Mouse (Mus musculus): ENCODE results near the gene Zfp683. TPM values are rescaled to one million over a fixed set of nuclear protein-coding genes. Genes with fewer than 3 reads are reported as not detected.
A peak's percentile ranks its signal among the peaks of the same experiment; 100 is the strongest.

Gene Zfp683
- total and polyA plus RNA-seq, 2 experiments from 2014 or later: not detected

DNA sequence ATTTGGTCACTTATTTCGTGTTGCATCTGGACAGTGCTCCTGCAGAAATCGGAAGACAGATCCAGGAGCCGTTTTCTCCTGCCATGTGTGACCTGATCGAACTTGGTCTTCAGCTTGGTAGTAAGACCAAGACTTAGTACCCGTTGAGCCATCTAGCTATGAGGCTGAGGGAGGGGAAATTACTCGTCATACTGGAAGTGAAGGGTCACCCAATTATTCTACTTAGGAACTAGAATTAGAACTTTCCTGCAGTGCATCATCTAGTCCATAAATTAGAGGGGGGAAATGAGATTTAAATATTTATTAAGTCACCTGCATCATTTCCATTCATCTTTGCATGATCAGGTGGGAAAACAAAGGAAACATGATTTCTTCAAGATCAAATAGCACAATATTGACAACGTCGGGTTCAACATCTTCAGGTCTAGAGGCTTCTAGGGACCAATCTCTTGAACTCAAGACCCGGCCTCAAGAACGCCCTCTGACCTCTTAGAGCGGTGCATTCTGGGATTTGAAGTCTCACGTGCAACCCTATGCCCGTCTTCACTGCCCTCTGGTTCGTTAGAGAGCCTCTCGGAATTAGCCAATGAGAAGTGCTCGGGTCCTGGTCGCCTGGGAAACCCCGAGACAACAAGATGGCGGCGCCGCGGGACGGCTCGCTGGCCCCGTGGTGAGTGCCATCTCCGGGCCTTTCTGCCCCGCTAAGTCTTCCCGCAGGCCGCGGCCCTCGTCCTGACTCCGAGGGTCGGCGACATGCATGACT, 48.5 kb downstream of the Zfp683 start, which contains the start of gene Ubxn11:
TSS of gene Ubxn11 (plus strand) at position 592 of the 763 bp plus-strand sequence.
- peak; percentile 98 for ATAC-seq (ENCODE audit: insufficient read depth, low read depth)
- Histone ChIP-seq H3K27ac (ENCODE audit: low read depth) (no peak within 1 kb of the TSS), H3K9me3 (replicated peaks; ENCODE audit: control insufficient read depth, low read length) (no peaks in the 10 kb centered on the region), H3K4me3 (ENCODE audit: low read depth, low read length) (peak within 1 kb of the TSS; percentile 64), H3K9ac (replicated peaks; ENCODE audit: low read depth, low read length) (peak within 1 kb of the TSS; percentile 39; the same call in 1 of the 2 replicates), H3K4me2 (ENCODE audit: low read depth, low read length) (peak within 1 kb of the TSS; percentile 79), H3K4me1 (ENCODE audit: control insufficient read depth, insufficient read depth) (peaks cover 4% of the 10 kb centered on the region; the same call in 1 of the 2 replicates), H3K36me3 (replicated peaks; ENCODE audit: control insufficient read depth, insufficient read depth, low read length) (no peaks in the 10 kb centered on the region), H3K27me3 (ENCODE audit: control insufficient read depth, insufficient read depth, low read length) (no peaks in the 10 kb centered on the region)
- WGBS: 19% methylated on average over 34 of the region's 34 CpGs
- peak; percentile 90 for DNase-seq (ENCODE audit: low spot score)
- TF ChIP-seq CTCF (IDR thresholded peaks at IDR 0.05; ENCODE audit: low read depth) (no peak), EP300 (IDR thresholded peaks at IDR 0.05; ENCODE audit: low read depth) (no peak)

GRCm38 (mm10) chr4:134102742-134103119, 49.1 kb downstream of the Zfp683 start:
- no peak for DNase-seq (ENCODE audit: low spot score)
- Histone ChIP-seq H3K9me3 (replicated peaks; ENCODE audit: control insufficient read depth, low read length) (no peaks in the 10 kb centered on the region), H3K4me2 (ENCODE audit: low read depth, low read length) (peak overlapping the region; percentile 79), H3K9ac (replicated peaks; ENCODE audit: low read depth, low read length) (peak overlapping the region; percentile 39; the same call in 1 of the 2 replicates), H3K36me3 (replicated peaks; ENCODE audit: control insufficient read depth, insufficient read depth, low read length) (no peaks in the 10 kb centered on the region), H3K4me3 (ENCODE audit: low read depth, low read length) (peak overlapping the region; percentile 64), H3K4me1 (ENCODE audit: control insufficient read depth, insufficient read depth) (peaks cover 4% of the 10 kb centered on the region; the same call in 1 of the 2 replicates), H3K27me3 (ENCODE audit: control insufficient read depth, insufficient read depth, low read length) (no peaks in the 10 kb centered on the region), H3K27ac (ENCODE audit: low read depth) (no peak overlapping the region)
- 4% methylated on average over 21 of the region's 21 CpGs for WGBS
- peak; percentile 13; the same call in 1 of the 2 replicates for ATAC-seq (ENCODE audit: insufficient read depth, low read depth)
- TF ChIP-seq CTCF (IDR thresholded peaks at IDR 0.05; ENCODE audit: low read depth) (no peak), EP300 (IDR thresholded peaks at IDR 0.05; ENCODE audit: low read depth) (no peak)

DNA sequence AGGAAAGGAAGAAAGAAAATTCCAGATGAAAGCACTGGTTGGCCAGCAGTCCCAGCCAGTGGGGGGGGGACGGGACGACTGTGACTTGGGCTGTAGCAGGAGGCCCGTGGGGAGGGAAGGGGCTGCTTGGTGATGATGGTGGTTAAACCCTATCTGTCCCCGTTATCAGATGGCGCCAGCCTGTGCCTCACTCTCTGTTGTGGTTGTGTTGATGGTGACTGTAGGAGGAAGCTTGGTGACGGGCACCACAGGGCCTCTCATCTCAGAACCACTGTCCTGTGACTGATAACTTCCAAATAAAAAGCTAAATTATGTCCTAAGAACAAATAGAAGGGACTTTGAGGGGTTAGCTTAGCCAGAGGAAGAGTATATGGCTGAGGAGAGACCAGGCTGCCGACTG, 52.5 kb downstream of the Zfp683 start:
- 58% methylated on average over 7 of the region's 7 CpGs for WGBS
- Histone ChIP-seq H3K9me3 (replicated peaks; ENCODE audit: control insufficient read depth, low read length) (no peaks in the 10 kb centered on the region), H3K27me3 (ENCODE audit: control insufficient read depth, insufficient read depth, low read length) (no peaks in the 10 kb centered on the region), H3K27ac (ENCODE audit: low read depth) (no peak overlapping the region), H3K4me1 (ENCODE audit: control insufficient read depth, insufficient read depth) (peaks cover 4% of the 10 kb centered on the region; the same call in 1 of the 2 replicates), H3K36me3 (replicated peaks; ENCODE audit: control insufficient read depth, insufficient read depth, low read length) (no peaks in the 10 kb centered on the region), H3K9ac (replicated peaks; ENCODE audit: low read depth, low read length) (no peak overlapping the region), H3K4me2 (ENCODE audit: low read depth, low read length) (no peak overlapping the region), H3K4me3 (ENCODE audit: low read depth, low read length) (no peak overlapping the region)
- ATAC-seq (ENCODE audit: insufficient read depth, low read depth): no peak
- no peak for DNase-seq (ENCODE audit: low spot score)
- TF ChIP-seq CTCF (IDR thresholded peaks at IDR 0.05; ENCODE audit: low read depth) (no peak), EP300 (IDR thresholded peaks at IDR 0.05; ENCODE audit: low read depth) (no peak)

GRCm38 (mm10) chr4:134107730-134108129, 54.1 kb downstream of the Zfp683 start:
- Histone ChIP-seq H3K27me3 (ENCODE audit: control insufficient read depth, insufficient read depth, low read length) (no peaks in the 10 kb centered on the region), H3K9ac (replicated peaks; ENCODE audit: low read depth, low read length) (no peak overlapping the region), H3K27ac (ENCODE audit: low read depth) (no peak overlapping the region), H3K36me3 (replicated peaks; ENCODE audit: control insufficient read depth, insufficient read depth, low read length) (no peaks in the 10 kb centered on the region), H3K9me3 (replicated peaks; ENCODE audit: control insufficient read depth, low read length) (no peaks in the 10 kb centered on the region), H3K4me3 (ENCODE audit: low read depth, low read length) (no peak overlapping the region), H3K4me1 (ENCODE audit: control insufficient read depth, insufficient read depth) (peaks cover 3% of the 10 kb centered on the region; the same call in 1 of the 2 replicates), H3K4me2 (ENCODE audit: low read depth, low read length) (no peak overlapping the region)
- ATAC-seq (ENCODE audit: insufficient read depth, low read depth): no peak
- WGBS: 80% methylated on average over 7 of the region's 7 CpGs
- DNase-seq (ENCODE audit: low spot score): no peak
- no peak for TF ChIP-seq CTCF (IDR thresholded peaks at IDR 0.05; ENCODE audit: low read depth)
- no peak for TF ChIP-seq EP300 (IDR thresholded peaks at IDR 0.05; ENCODE audit: low read depth)

DNA sequence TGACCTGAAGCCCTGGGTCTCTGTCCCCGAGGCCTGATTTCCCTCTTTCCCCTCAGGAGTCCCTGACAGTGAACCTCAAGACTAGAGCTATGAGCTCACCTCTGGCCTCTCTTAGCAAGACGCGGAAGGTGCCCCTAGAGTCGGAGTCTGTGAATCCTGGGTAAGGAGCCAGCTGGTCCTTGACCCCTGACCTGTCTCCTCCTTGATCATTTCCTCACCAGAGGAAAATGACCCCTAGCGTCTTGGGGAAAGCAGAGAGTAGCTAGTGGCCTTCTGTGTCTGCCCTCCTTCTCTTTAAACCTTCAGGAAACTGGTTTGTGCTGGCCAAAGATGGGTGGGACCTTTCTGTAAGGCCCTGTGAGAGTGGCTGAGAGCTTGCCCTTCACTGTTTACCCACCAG, 54.6 kb downstream of the Zfp683 start:
- no peaks in the 10 kb centered on the region for H3K4me1 ChIP-seq (ENCODE audit: control insufficient read depth, insufficient read depth)
- DNase-seq (ENCODE audit: low spot score): no peak
- no peak for ATAC-seq (ENCODE audit: insufficient read depth, low read depth)
- no peak overlapping the region for H3K4me2 ChIP-seq (ENCODE audit: low read depth, low read length)
- H3K9me3 ChIP-seq (replicated peaks; ENCODE audit: control insufficient read depth, low read length): no peaks in the 10 kb centered on the region
- no peaks in the 10 kb centered on the region for H3K27me3 ChIP-seq (ENCODE audit: control insufficient read depth, insufficient read depth, low read length)
- WGBS: 47% methylated on average over 5 of the region's 5 CpGs
- no peak for TF ChIP-seq CTCF (IDR thresholded peaks at IDR 0.05; ENCODE audit: low read depth)
- TF ChIP-seq EP300 (IDR thresholded peaks at IDR 0.05; ENCODE audit: low read depth): no peak
- H3K9ac ChIP-seq (replicated peaks; ENCODE audit: low read depth, low read length): no peak overlapping the region
- H3K36me3 ChIP-seq (replicated peaks; ENCODE audit: control insufficient read depth, insufficient read depth, low read length): no peaks in the 10 kb centered on the region
- no peak overlapping the region for H3K4me3 ChIP-seq (ENCODE audit: low read depth, low read length)
- H3K27ac ChIP-seq (ENCODE audit: low read depth): no peak overlapping the region

Other genes with a start within 250 kb of the Zfp683 start
- 8.0 and 16.9 TPM in 2 replicates for gene Rps6ka1, start 166.0 kb upstream of the Zfp683 start, total RNA-seq (2014; rRNA removed; ENCODE audit: low replicate concordance)
- 5.9 and 6.8 TPM in 2 replicates for gene Rps6ka1, start 166.0 kb upstream of the Zfp683 start, polyA plus RNA-seq (2015; fragmentation: Nextera tagmentation; extraction: Ambion mirVana)
- gene Hmgn2, start 85.2 kb upstream of the Zfp683 start, total RNA-seq (2014; rRNA removed; ENCODE audit: low replicate concordance): 197 and 271 TPM in 2 replicates
- gene Hmgn2, start 85.2 kb upstream of the Zfp683 start, polyA plus RNA-seq (2015; fragmentation: Nextera tagmentation; extraction: Ambion mirVana): 867 and 901 TPM in 2 replicates
- gene Dhdds, start 52.9 kb upstream of the Zfp683 start, total RNA-seq (2014; rRNA removed; ENCODE audit: low replicate concordance): 38.4 and 39.8 TPM in 2 replicates
- 25.8 and 28.5 TPM in 2 replicates for gene Dhdds, start 52.9 kb upstream of the Zfp683 start, polyA plus RNA-seq (2015; fragmentation: Nextera tagmentation; extraction: Ambion mirVana)
- gene Lin28a, start 35.0 kb upstream of the Zfp683 start, total RNA-seq (2014; rRNA removed; ENCODE audit: low replicate concordance): not detected in 2 replicates
- 0.10 TPM in 1 of 2 replicates, not detected in the other for gene Lin28a, start 35.0 kb upstream of the Zfp683 start, polyA plus RNA-seq (2015; fragmentation: Nextera tagmentation; extraction: Ambion mirVana)
- gene Crybg2, start 7.0 kb downstream of the Zfp683 start, total RNA-seq (2014; rRNA removed; ENCODE audit: low replicate concordance): 0.08 and 6.6 TPM in 2 replicates
- gene Crybg2, start 7.0 kb downstream of the Zfp683 start, polyA plus RNA-seq (2015; fragmentation: Nextera tagmentation; extraction: Ambion mirVana): 0.11 TPM in 1 of 2 replicates, not detected in the other
- gene Cd52, start 41.2 kb downstream of the Zfp683 start, total RNA-seq (2014; rRNA removed; ENCODE audit: low replicate concordance): 10.5 TPM in 1 of 2 replicates, not detected in the other
- gene Cd52, start 41.2 kb downstream of the Zfp683 start, polyA plus RNA-seq (2015; fragmentation: Nextera tagmentation; extraction: Ambion mirVana): 9.3 and 10.5 TPM in 2 replicates
- not detected in 2 replicates for gene Ubxn11, start 48.7 kb downstream of the Zfp683 start, total RNA-seq (2014; rRNA removed; ENCODE audit: low replicate concordance)
- 0.97 and 1.2 TPM in 2 replicates for gene Ubxn11, start 48.7 kb downstream of the Zfp683 start, polyA plus RNA-seq (2015; fragmentation: Nextera tagmentation; extraction: Ambion mirVana)
- gene Sh3bgrl3, start 75.0 kb downstream of the Zfp683 start, total RNA-seq (2014; rRNA removed; ENCODE audit: low replicate concordance): 49.7 and 67.6 TPM in 2 replicates
- gene Sh3bgrl3, start 75.0 kb downstream of the Zfp683 start, polyA plus RNA-seq (2015; fragmentation: Nextera tagmentation; extraction: Ambion mirVana): 140 and 150 TPM in 2 replicates
- 24.2 and 30.6 TPM in 2 replicates for gene Cep85, start 133.3 kb downstream of the Zfp683 start, total RNA-seq (2014; rRNA removed; ENCODE audit: low replicate concordance)
- gene Cep85, start 133.3 kb downstream of the Zfp683 start, polyA plus RNA-seq (2015; fragmentation: Nextera tagmentation; extraction: Ambion mirVana): 27.4 and 29.7 TPM in 2 replicates
- gene Gm7534, start 149.2 kb downstream of the Zfp683 start, total RNA-seq (2014; rRNA removed; ENCODE audit: low replicate concordance): not detected in 2 replicates
- gene Gm7534, start 149.2 kb downstream of the Zfp683 start, polyA plus RNA-seq (2015; fragmentation: Nextera tagmentation; extraction: Ambion mirVana): not detected in 2 replicates
- not detected in 2 replicates for gene Catsper4, start 173.5 kb downstream of the Zfp683 start, total RNA-seq (2014; rRNA removed; ENCODE audit: low replicate concordance)
- not detected in 2 replicates for gene Catsper4, start 173.5 kb downstream of the Zfp683 start, polyA plus RNA-seq (2015; fragmentation: Nextera tagmentation; extraction: Ambion mirVana)
- gene Cnksr1, start 184.6 kb downstream of the Zfp683 start, total RNA-seq (2014; rRNA removed; ENCODE audit: low replicate concordance): 0.69 and 5.1 TPM in 2 replicates
- gene Cnksr1, start 184.6 kb downstream of the Zfp683 start, polyA plus RNA-seq (2015; fragmentation: Nextera tagmentation; extraction: Ambion mirVana): 0.66 and 0.77 TPM in 2 replicates
- gene E130218I03Rik, start 189.8 kb downstream of the Zfp683 start, total RNA-seq (2014; rRNA removed; ENCODE audit: low replicate concordance): not detected in 2 replicates
- gene E130218I03Rik, start 189.8 kb downstream of the Zfp683 start, polyA plus RNA-seq (2015; fragmentation: Nextera tagmentation; extraction: Ambion mirVana): 0.16 and 0.20 TPM in 2 replicates
- gene Zfp593, start 191.8 kb downstream of the Zfp683 start, total RNA-seq (2014; rRNA removed; ENCODE audit: low replicate concordance): 4.0 and 4.2 TPM in 2 replicates
- 5.4 and 6.0 TPM in 2 replicates for gene Zfp593, start 191.8 kb downstream of the Zfp683 start, polyA plus RNA-seq (2015; fragmentation: Nextera tagmentation; extraction: Ambion mirVana)
- gene Gm30191, start 193.1 kb downstream of the Zfp683 start, total RNA-seq (2014; rRNA removed; ENCODE audit: low replicate concordance): not detected in 2 replicates
- not detected in 2 replicates for gene Gm30191, start 193.1 kb downstream of the Zfp683 start, polyA plus RNA-seq (2015; fragmentation: Nextera tagmentation; extraction: Ambion mirVana)
- 18.4 and 26.1 TPM in 2 replicates for gene Grrp1, start 200.3 kb downstream of the Zfp683 start, total RNA-seq (2014; rRNA removed; ENCODE audit: low replicate concordance)
- 6.0 and 6.5 TPM in 2 replicates for gene Grrp1, start 200.3 kb downstream of the Zfp683 start, polyA plus RNA-seq (2015; fragmentation: Nextera tagmentation; extraction: Ambion mirVana)
- gene Pdik1l, start 234.1 kb downstream of the Zfp683 start, total RNA-seq (2014; rRNA removed; ENCODE audit: low replicate concordance): 6.6 and 31.0 TPM in 2 replicates
- 7.7 and 9.4 TPM in 2 replicates for gene Pdik1l, start 234.1 kb downstream of the Zfp683 start, polyA plus RNA-seq (2015; fragmentation: Nextera tagmentation; extraction: Ambion mirVana)

Data from heart, postnatal 0 days (tissue).